Mouse (Mus musculus) forebrain, embryonic 11.5 days (tissue): ENCODE results near the gene Ccdc88b. TPM values are rescaled to one million over a fixed set of nuclear protein-coding genes. Genes with fewer than 3 reads are reported as not detected.

Experiments
- ATAC-seq: fragments of 200-750 bp; cut with Nextera tagmentation; replicated peaks from 2 replicates; pipeline ENCODE4 v1.8.0; 2017; ENCODE audit warnings: moderate TSS enrichment; ENCODE audit not compliant: low FRiP score
- DNase-seq: peaks from one replicate; pipeline ENCODE4 v3.0.0-alpha.2; 2017; ENCODE audit warnings: low spot score
- H3K27ac ChIP-seq: fragments of 300-500 bp; sonication (generic); 2 replicates; pipeline ENCODE4 v1.5.1; 2014; ENCODE audit warnings: low read depth, low read length
- H3K27me3 ChIP-seq: fragments of 300-500 bp; sonication (generic); 2 replicates; pipeline ENCODE4 v1.6.1; 2014; ENCODE audit warnings: mild to moderate bottlenecking, low read length, mixed read lengths; ENCODE audit not compliant: control insufficient read depth, insufficient read depth
- H3K36me3 ChIP-seq: fragments of 300-500 bp; sonication (generic); 2 replicates; pipeline ENCODE4 v1.6.1; 2014; ENCODE audit warnings: mild to moderate bottlenecking, low read length, moderate library complexity, mixed read lengths; ENCODE audit not compliant: control insufficient read depth, insufficient read depth
- H3K4me1 ChIP-seq: fragments of 300-500 bp; sonication (generic); replicated peaks from 2 replicates; pipeline ENCODE4 v1.6.1; 2014; ENCODE audit warnings: low read length, mixed read lengths; ENCODE audit not compliant: control insufficient read depth, insufficient read depth
- H3K4me2 ChIP-seq: fragments of 300-500 bp; sonication (generic); 2 replicates; pipeline ENCODE4 v1.6.1; 2014; ENCODE audit warnings: low read depth, mild to moderate bottlenecking, low read length, moderate library complexity, mixed read lengths; ENCODE audit not compliant: severe bottlenecking
- H3K4me3 ChIP-seq: fragments of 300-500 bp; sonication (generic); 2 replicates; pipeline ENCODE4 v1.5.1; 2014; ENCODE audit warnings: low read depth, low read length
- H3K9ac ChIP-seq: fragments of 300-500 bp; sonication (generic); 2 replicates; pipeline ENCODE4 v1.6.1; 2014; ENCODE audit warnings: low read length
- H3K9me3 ChIP-seq: fragments of 300-500 bp; sonication (generic); 2 replicates; pipeline ENCODE4 v1.6.1; 2016; ENCODE audit warnings: low read length, mixed read lengths; ENCODE audit not compliant: control insufficient read depth
- WGBS: fragments of 180-500 bp; shearing (Covaris S2); extraction: QIAGEN DNeasy Blood & Tissue Kit; methylation state at CpG from one replicate; pipeline ENCODE4 v1.1.7; 2014; 5-methylcytosine and 5-hydroxymethylcytosine counted together
- polyA plus RNA-seq: library from polyadenylated mRNA; unstranded; fragments of >200 nt; fragmentation: Nextera tagmentation; extraction: Ambion mirVana; gene quantifications from 2 replicates; pipeline ENCODE4 v1.2.1, GENCODE M21; 2014

The Ccdc88b gene
- polyA plus RNA-seq, 1 experiment from 2014 or later, result 0.80 TPM

DNA sequence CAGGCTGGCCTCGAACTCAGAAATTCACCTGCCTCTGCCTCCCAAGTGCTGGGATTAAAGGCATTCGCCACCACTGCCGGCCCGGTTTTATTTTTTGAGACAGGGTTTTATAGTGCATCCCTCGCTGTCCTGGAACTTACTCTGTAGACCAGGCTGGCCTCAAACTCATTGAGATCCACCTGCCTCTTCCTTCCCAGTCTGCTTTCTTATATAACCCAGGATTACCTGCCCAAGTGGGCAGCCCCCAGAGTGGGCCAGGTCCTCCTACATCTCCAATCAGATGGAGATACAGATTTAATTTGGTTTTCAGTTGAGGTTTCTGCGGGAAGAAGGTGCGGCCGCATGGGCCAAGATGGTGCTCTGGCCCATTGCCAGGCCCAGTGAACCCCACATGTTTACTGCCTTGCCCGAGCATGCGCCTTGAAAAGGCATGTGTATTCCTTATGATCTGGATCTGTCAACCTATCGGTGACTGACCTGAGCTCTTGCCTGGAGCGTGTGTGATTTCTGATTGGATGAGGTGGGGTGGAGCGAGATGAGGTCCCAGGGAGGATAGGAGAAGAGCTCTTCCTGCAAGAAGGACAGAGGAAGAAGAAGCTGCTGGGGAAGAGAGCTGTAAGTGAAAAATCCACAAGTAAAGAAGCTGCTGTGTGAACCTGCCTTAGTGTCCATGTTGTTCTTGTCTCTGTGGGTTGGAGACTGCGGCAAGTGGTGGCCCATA, 35.9 kb upstream of the Ccdc88b start:
- WGBS, result 94% methylated on average over 14 of the region's 14 CpGs
- H3K4me2 ChIP-seq, result no peak overlapping the region
- H3K9ac ChIP-seq, result no peak overlapping the region
- DNase-seq (peak; percentile 30), ATAC-seq (no peak)
- no peaks in the 10 kb centered on the region for H3K9me3 ChIP-seq
- H3K36me3 ChIP-seq, result no peaks in the 10 kb centered on the region
- no peak overlapping the region for H3K27ac ChIP-seq
- no peak overlapping the region for H3K4me3 ChIP-seq
- H3K4me1 ChIP-seq, result no peaks in the 10 kb centered on the region
- no peaks in the 10 kb centered on the region for H3K27me3 ChIP-seq

DNA sequence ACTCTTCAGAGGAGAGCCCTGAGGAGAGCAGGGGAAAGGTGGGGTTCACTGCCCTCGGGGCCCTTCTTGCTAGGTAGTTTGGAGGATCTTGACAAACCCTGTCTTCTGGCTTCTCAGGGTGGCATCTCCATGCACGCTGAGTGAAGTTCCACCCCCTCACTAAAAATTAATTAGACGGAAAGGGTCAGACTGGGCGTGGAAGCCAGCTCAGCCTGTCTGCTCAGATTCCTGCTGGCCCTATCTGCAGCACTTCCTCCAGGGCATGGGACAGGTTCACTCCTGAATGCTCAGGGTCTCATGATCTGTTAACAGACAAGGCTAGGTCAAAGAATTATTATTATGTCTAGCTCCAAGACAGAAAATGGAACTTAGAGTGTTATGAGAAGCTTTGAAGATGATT, 34.5 kb upstream of the Ccdc88b start:
- DNase-seq (no peak), ATAC-seq (no peak)
- 79% methylated on average over 4 of the region's 4 CpGs for WGBS
- no peak overlapping the region for H3K4me3 ChIP-seq
- H3K27me3 ChIP-seq, result no peaks in the 10 kb centered on the region
- no peak overlapping the region for H3K9ac ChIP-seq
- H3K27ac ChIP-seq, result no peak overlapping the region
- H3K4me2 ChIP-seq, result no peak overlapping the region
- H3K36me3 ChIP-seq, result no peaks in the 10 kb centered on the region
- no peaks in the 10 kb centered on the region for H3K4me1 ChIP-seq
- H3K9me3 ChIP-seq, result no peaks in the 10 kb centered on the region

DNA sequence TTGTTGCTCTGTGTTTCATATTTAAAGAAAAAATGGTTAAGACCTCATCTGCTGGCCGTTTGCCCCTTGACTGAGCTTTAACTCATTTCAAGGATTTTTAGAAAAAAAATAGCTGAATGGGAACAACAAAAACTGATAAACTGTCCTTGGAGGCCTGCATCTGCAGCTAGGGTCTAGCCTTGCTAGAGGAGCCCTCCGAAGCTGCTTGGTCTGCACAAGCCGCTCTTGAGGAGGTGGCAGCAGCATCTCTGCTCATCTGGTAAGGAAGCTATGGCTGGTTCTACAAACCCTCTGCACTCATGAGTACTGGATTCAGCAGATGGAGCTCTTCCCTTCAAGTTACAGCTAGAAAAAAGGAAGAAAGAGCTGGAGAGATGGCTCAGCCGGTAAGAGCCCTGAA, 20.0 kb upstream of the Ccdc88b start:
- no peaks in the 10 kb centered on the region for H3K4me1 ChIP-seq
- H3K4me3 ChIP-seq, result no peak overlapping the region
- H3K4me2 ChIP-seq, result no peak overlapping the region
- H3K9me3 ChIP-seq, result no peaks in the 10 kb centered on the region; the same call in 1 of the 2 replicates
- ATAC-seq (no peak), DNase-seq (no peak)
- H3K9ac ChIP-seq, result no peak overlapping the region
- H3K27me3 ChIP-seq, result no peaks in the 10 kb centered on the region
- 86% methylated on average over 4 of the region's 4 CpGs for WGBS
- no peaks in the 10 kb centered on the region for H3K36me3 ChIP-seq
- H3K27ac ChIP-seq, result no peak overlapping the region

DNA sequence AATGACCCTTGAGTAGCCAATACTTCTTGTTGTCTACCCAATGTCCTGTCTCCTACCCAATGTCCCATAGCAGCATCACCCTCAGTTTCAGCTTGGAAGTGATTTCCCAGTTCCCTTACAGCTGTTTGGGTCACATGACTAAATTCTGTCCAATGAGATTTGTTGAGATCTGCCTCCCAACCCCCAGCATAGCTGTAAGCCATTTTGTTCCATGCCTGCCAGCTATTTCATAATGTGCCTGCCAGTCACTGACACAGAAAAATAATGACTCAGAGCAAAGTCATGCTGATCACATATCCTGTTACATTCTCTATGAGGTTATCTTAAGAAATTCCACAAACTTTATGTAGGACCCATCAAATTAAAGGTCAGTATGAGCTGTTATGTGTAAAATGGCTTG, 18.8 kb upstream of the Ccdc88b start:
- no peak overlapping the region for H3K9ac ChIP-seq
- H3K36me3 ChIP-seq, result no peaks in the 10 kb centered on the region
- H3K9me3 ChIP-seq, result no peaks in the 10 kb centered on the region; the same call in 1 of the 2 replicates
- DNase-seq (no peak), ATAC-seq (no peak)
- H3K4me3 ChIP-seq, result no peak overlapping the region
- no peaks in the 10 kb centered on the region for H3K4me1 ChIP-seq
- no peak overlapping the region for H3K4me2 ChIP-seq
- H3K27ac ChIP-seq, result no peak overlapping the region
- no peaks in the 10 kb centered on the region for H3K27me3 ChIP-seq

DNA sequence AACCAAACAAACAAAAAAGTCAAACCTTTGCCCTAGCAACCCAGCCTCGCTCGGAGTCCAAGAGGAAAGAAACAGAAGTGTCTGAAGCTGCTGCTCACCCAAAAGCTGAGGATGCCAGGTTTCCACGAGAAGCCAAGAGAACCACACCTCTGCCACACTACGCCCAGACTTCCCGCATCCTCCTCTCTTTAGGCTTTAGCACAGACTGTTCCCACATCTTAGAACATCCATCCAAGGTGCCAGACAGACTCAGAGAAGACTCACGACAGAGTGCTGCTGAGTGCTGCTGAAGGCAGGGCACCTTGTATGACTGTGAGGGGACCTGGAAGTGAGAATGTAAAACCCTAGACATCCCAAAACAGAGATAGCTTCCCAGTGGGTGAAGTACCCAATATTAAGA, 17.8 kb upstream of the Ccdc88b start:
- Histone ChIP-seq H3K9ac (no peak overlapping the region), H3K9me3 (no peaks in the 10 kb centered on the region; the same call in 1 of the 2 replicates), H3K36me3 (no peaks in the 10 kb centered on the region), H3K4me1 (no peaks in the 10 kb centered on the region), H3K4me3 (no peak overlapping the region), H3K27me3 (no peaks in the 10 kb centered on the region), H3K4me2 (no peak overlapping the region), H3K27ac (no peak overlapping the region)
- 85% methylated on average over 6 of the region's 6 CpGs for WGBS
- ATAC-seq, result no peak
- DNase-seq, result no peak

DNA sequence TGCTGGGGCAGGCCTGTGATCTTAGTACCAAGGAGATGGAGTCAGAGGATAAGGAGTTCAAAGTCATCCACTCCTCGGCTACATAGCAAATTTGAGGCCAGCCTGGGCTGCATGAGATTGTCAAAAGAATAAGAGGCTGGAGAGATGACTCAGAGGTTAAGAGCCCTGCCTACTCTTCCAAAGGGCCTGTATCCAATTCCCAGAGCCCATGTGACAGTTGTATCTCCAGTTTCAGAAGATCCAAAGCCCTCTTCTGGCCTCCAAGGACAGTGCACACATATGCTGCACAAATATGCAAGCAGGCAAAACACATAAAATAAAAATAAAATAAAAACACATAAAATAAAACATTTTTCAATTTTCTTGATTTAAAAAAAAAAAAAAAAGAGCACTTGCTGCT, 16.2 kb upstream of the Ccdc88b start:
- H3K4me3 ChIP-seq, result no peak overlapping the region
- no peak overlapping the region for H3K4me2 ChIP-seq
- no peaks in the 10 kb centered on the region for H3K36me3 ChIP-seq
- no peaks in the 10 kb centered on the region for H3K27me3 ChIP-seq
- 71% methylated on average over 1 of the region's 1 CpGs for WGBS
- no peak overlapping the region for H3K9ac ChIP-seq
- H3K4me1 ChIP-seq, result no peaks in the 10 kb centered on the region
- DNase-seq (no peak), ATAC-seq (no peak)
- H3K9me3 ChIP-seq, result no peaks in the 10 kb centered on the region
- H3K27ac ChIP-seq, result no peak overlapping the region

DNA sequence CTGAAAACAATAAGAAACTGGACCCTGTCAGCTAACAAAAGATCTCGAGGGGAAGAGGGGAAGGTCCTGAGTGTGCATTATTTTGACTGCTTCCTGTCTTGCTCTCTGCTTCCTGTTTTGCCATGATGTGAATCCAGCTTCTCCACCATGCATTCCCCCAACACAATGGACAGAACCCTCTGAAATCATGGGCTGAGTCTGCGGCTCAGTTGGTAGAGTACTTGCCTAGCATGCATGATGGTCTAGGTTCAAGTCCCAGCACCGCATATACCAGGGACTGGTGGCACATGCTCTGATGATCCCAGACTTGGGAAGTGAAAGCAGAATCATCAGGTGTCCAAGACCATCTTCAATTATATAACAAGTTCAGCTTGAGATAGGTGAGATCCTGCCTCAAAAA, 14.7 kb upstream of the Ccdc88b start:
- ATAC-seq (no peak), DNase-seq (no peak)
- Histone ChIP-seq H3K4me1 (no peaks in the 10 kb centered on the region), H3K4me3 (no peak overlapping the region), H3K9me3 (no peaks in the 10 kb centered on the region), H3K4me2 (no peak overlapping the region), H3K36me3 (no peaks in the 10 kb centered on the region), H3K27me3 (no peaks in the 10 kb centered on the region), H3K9ac (no peak overlapping the region), H3K27ac (no peak overlapping the region)
- 82% methylated on average over 3 of the region's 3 CpGs for WGBS

DNA sequence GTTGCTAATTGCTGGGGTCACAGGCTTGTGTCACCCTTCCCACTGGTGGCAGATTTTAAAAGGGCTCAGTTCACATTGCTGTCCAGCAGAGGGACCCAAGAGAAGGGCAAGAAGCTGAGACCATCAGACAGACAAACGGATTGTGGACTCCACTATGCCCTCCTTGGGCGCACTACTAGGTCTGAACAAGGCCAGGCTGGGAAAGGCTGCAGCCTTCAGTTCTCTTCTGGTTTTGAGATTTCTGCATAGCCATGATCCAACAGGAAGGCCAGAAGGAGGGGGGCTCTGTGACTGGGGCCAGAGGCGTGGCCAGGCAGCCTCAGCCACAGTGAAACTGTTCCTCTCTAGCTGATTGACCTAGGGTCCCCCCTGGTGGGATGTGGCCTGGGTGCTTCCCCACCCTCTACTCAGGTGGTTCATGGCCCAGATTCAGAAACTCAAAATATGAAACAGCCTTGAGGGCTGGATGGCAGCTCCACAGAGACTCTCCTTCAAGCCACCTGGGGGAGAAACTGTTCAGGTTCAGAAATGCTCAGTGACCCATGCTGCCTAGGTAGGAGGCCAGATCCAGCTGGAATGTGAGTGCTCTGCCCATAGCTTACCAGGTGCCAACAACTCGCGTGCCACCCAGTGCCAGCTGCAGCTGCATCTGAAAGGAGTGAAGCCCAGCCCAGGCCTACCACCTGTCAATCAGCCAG, 13.7 kb upstream of the Ccdc88b start:
- DNase-seq, result no peak
- H3K27me3 ChIP-seq, result no peaks in the 10 kb centered on the region

DNA sequence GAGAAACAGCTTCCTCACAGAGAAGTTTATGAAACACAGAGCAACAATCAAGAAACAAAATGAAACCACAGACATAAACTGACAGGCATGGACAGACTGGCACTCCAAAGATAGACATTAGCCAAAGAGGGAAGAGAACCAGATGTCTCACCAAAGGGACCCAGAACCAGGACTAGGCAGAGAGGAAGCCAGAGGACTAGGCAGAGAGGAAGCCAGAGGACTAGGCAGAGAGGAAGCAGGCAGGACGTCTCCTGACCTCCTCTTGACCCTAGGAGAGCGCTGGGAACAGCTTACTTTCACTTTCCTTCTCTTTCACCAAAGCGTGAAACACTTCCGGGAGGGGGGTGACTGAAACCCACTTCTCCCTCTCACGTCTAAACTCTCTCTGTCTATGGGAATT, 11.3 kb upstream of the Ccdc88b start:
- Histone ChIP-seq H3K9me3 (no peaks in the 10 kb centered on the region), H3K27ac (no peak overlapping the region), H3K4me3 (no peak overlapping the region), H3K36me3 (no peaks in the 10 kb centered on the region), H3K4me1 (no peaks in the 10 kb centered on the region), H3K4me2 (no peak overlapping the region), H3K9ac (no peak overlapping the region), H3K27me3 (no peaks in the 10 kb centered on the region)
- WGBS, result 13% methylated on average over 5 of the region's 5 CpGs
- ATAC-seq (no peak), DNase-seq (no peak)

More for the DNA sequence above, 13.7 kb upstream of the Ccdc88b start:
- Histone ChIP-seq H3K4me2 (no peak overlapping the region), H3K36me3 (no peaks in the 10 kb centered on the region), H3K4me3 (no peak overlapping the region), H3K9me3 (no peaks in the 10 kb centered on the region), H3K27ac (no peak overlapping the region), H3K9ac (no peak overlapping the region), H3K4me1 (no peaks in the 10 kb centered on the region)
- ATAC-seq, result no peak
- 68% methylated on average over 5 of the region's 5 CpGs for WGBS
